Mouse (Mus musculus): ENCODE measurements around the gene Cdh4. TPM values are rescaled to one million over a fixed set of nuclear protein-coding genes. Genes with fewer than 3 reads are reported as not detected.
A peak's percentile ranks its signal among the peaks of the same experiment; 100 is the strongest.

Gene Cdh4
- polyA plus RNA-seq, 1 experiment from 2014 or later = 0.99 TPM

GRCm38 (mm10) chr2:179945051-179945450 is 502.8 kb downstream of the Cdh4 start:
- H3K4me1 ChIP-seq = peaks cover 76% of the 10 kb centered on the region
- no peak overlapping the region for H3K27ac ChIP-seq
- DNase-seq (ENCODE audit: low spot score) = no peak
- no peak overlapping the region for H3K4me3 ChIP-seq
- H3K27me3 ChIP-seq (ENCODE audit: insufficient read depth, poor library complexity, severe bottlenecking) = no peaks in the 10 kb centered on the region
- H3K9me3 ChIP-seq = no peaks in the 10 kb centered on the region
- WGBS = 61% methylated on average over 4 of the region's 4 CpGs
- H3K36me3 ChIP-seq = no peaks in the 10 kb centered on the region

DNA sequence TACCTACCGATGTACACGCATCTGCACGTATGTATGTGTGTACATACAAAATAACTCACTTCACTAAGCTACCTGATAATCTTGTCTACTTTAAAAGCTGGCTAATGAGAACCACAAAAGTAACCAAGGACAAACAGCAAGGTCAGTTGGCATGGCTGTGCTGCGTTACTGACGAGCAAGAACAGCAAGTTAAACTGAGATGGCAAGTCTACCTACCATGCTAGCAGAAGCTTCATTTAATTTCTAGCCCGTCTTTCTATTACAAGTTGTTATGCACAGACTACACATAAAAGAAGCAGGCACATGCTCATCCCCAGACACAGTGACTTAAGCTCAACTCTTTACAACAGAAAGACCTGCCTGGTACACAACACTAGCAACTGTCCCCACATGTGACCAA is 504.3 kb downstream of the Cdh4 start:
- no peaks in the 10 kb centered on the region for H3K27me3 ChIP-seq (ENCODE audit: insufficient read depth, poor library complexity, severe bottlenecking)
- no peaks in the 10 kb centered on the region for H3K9me3 ChIP-seq
- H3K4me1 ChIP-seq = peaks cover 69% of the 10 kb centered on the region
- H3K4me3 ChIP-seq = no peak overlapping the region
- DNase-seq (ENCODE audit: low spot score) = no peak
- 78% methylated on average over 6 of the region's 6 CpGs for WGBS
- no peak overlapping the region for H3K27ac ChIP-seq
- H3K36me3 ChIP-seq = no peaks in the 10 kb centered on the region

GRCm38 (mm10) chr2:179947607-179948006 is 505.4 kb downstream of the Cdh4 start:
- Histone ChIP-seq H3K4me1 (peaks cover 69% of the 10 kb centered on the region), H3K36me3 (no peaks in the 10 kb centered on the region), H3K27me3 (ENCODE audit: insufficient read depth, poor library complexity, severe bottlenecking) (no peaks in the 10 kb centered on the region), H3K27ac (peak overlapping the region; percentile 1; the same call in 1 of the 2 replicates), H3K4me3 (no peak overlapping the region), H3K9me3 (no peaks in the 10 kb centered on the region)
- no peak for DNase-seq (ENCODE audit: low spot score)
- 67% methylated on average over 5 of the region's 5 CpGs for WGBS

- DNase-seq (ENCODE audit: low spot score) = no peak
- H3K9me3 ChIP-seq = no peaks in the 10 kb centered on the region
- no peaks in the 10 kb centered on the region for H3K27me3 ChIP-seq (ENCODE audit: insufficient read depth, poor library complexity, severe bottlenecking)
- H3K4me3 ChIP-seq = no peak overlapping the region
- peaks cover 61% of the 10 kb centered on the region for H3K4me1 ChIP-seq
- WGBS = 80% methylated on average over 5 of the region's 5 CpGs
- no peaks in the 10 kb centered on the region for H3K36me3 ChIP-seq
- H3K27ac ChIP-seq = no peak overlapping the region
These were observed 506.6 kb downstream of the Cdh4 start for GRCm38 (mm10) chr2:179948820-179949219.

Measured in heart, embryonic 10.5 days (tissue).